Mouse (Mus musculus): ENCODE results near the gene Carhsp1.
A peak's percentile ranks its signal among the peaks of the same experiment; 100 is the strongest.

Gene Carhsp1

GRCm38 (mm10) chr16:8675559-8675958 is 3.6 kb upstream of the Carhsp1 start:
- no peak for DNase-seq (ENCODE audit: low read depth in 2 of 2, low spot score in 2 of 2)

- DNase-seq (ENCODE audit: low read depth in 2 of 2, low spot score in 2 of 2): peak; percentile 42 to 61
These were observed 2.2 kb upstream of the Carhsp1 start for GRCm38 (mm10) chr16:8674165-8674564.

GRCm38 (mm10) chr16:8673343-8673742 is 1.4 kb upstream of the Carhsp1 start:
- DNase-seq (ENCODE audit: low read depth in 2 of 2, low spot score in 2 of 2): no peak

GRCm38 (mm10) chr16:8672811-8673210 is 856 bp upstream of the Carhsp1 start:
- DNase-seq (ENCODE audit: low read depth in 2 of 2, low spot score in 2 of 2): no peak

- DNase-seq (ENCODE audit: low read depth in 2 of 2, low spot score in 2 of 2): no peak
These were observed 364 bp upstream of the Carhsp1 start for GRCm38 (mm10) chr16:8672350-8672687.

DNA sequence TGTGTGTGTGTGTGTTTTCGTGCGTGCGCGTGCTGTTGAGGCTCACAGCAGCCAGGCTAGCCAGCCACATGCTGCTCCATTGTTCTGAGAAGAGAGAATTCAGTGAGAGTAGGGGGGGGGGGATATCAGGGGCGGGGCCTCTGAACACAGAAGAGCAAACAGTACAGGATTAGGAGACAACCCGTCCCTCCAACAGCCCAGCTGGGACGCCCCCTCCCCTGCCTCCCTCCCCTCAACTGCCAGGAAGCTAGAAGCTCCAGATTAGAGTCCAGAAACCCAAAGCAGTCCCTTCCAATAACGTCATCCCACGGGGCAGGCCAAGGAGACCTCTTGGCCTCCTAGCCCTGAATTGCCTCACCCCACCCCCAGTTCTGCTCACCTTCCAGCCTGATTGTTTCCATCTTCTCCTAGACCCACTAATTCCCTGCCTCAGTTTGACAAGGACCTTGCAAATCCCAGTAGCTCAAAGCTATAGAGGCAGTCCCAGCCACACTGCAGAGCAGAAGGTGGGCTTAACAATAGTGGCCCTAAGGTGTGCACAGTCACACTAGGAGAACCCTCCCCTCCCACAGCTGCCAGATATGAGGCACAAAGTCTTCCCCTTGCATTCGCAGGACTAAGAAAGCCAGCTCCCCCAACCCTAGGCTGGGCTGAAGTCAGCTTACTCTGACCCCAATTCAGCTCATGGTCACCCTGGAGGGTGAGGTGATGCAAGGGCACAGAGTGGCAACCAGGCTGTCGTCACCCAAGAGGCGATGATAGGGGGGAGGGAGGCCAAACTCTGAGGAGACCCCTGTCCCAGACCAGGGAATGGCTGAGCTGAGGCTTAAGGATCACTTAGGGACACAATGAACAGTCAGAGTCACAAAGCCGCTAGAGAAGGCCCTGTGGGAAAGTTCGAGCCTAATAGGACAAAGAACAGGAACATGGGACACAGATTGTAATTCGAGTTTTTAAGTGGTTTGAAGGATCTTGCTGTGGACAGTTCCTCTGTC is 1.6 kb downstream of the Carhsp1 start:
- DNase-seq (ENCODE audit: low read depth in 2 of 2, low spot score in 2 of 2): no peak

DNA sequence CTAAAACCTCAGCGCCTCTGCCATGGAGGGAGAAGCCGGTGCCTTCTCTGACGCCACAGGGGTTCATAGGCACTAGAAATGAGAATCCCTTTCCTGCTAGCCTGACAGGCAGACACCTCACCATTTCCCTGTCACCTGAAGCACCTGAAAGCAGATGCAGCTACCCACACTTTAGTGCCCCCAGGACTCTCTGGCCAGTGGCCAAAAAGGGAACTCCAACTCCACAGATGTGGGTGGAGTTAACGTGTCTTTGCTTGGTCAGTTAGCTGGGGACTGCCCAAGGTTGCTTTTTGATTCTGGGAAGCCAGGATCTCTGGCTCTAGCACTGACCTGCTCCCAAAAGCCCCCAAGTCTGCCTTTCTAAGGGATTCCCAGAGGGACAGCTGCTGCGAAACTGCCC is 2.5 kb downstream of the Carhsp1 start:
- DNase-seq (ENCODE audit: low read depth in 2 of 2, low spot score in 2 of 2): no peak

- DNase-seq (ENCODE audit: low read depth in 2 of 2, low spot score in 2 of 2): no peak
These were observed 3.6 kb downstream of the Carhsp1 start for GRCm38 (mm10) chr16:8668386-8668785.

GRCm38 (mm10) chr16:8667814-8668213 is 4.1 kb downstream of the Carhsp1 start:
- no peak for DNase-seq (ENCODE audit: low read depth in 2 of 2, low spot score in 2 of 2)

- no peak for DNase-seq (ENCODE audit: low read depth in 2 of 2, low spot score in 2 of 2)
These were observed 4.7 kb downstream of the Carhsp1 start for GRCm38 (mm10) chr16:8667261-8667660.

GRCm38 (mm10) chr16:8666452-8666851 is 5.5 kb downstream of the Carhsp1 start:
- no peak for DNase-seq (ENCODE audit: low read depth in 2 of 2, low spot score in 2 of 2)

- no peak for DNase-seq (ENCODE audit: low read depth in 2 of 2, low spot score in 2 of 2)
These were observed 6.6 kb downstream of the Carhsp1 start for GRCm38 (mm10) chr16:8665367-8665766.

- no peak for DNase-seq (ENCODE audit: low read depth in 2 of 2, low spot score in 2 of 2)
These were observed 8.1 kb downstream of the Carhsp1 start for GRCm38 (mm10) chr16:8663606-8664539.

DNA sequence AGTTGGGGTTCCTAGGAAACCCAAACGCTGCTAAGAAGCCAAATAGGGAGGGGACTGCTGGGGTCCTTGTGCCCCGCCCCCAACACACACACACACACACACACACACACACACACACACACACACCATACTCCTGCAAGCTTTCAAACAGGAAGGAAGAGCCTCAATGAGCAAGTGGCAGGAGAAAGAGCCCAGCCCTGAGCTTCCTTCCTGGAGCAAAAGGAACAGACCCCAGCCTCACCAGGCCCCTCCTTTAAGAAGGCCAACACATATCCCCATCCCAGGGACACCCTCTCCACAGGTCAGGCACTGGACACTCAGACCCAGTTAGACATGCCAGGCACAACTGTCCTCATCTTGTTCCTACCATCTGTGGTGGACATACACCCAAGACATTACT is 8.9 kb downstream of the Carhsp1 start:
- no peak for DNase-seq (ENCODE audit: low read depth in 2 of 2, low spot score in 2 of 2)

DNA sequence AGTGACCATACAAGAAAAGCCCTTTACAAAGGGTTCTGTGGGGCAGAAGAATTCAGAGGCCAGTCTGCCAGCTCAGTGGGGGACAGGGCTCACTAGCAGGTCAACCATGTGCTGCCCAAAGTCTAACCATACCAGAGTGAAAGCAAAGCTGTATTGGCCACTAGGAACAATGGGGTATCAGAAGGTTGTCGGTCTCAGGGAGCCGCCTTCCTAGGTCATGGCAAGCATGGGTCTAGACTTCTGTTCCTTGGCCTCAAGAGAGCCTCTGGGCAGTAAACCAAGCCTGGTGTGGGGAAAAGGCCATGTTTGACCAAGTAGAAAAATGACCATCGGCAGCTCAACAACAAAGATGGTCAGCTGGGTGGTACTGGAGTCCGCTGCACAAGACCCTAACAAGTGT is 13.2 kb downstream of the Carhsp1 start:
- no peak for DNase-seq (ENCODE audit: low read depth in 2 of 2, low spot score in 2 of 2)

GRCm38 (mm10) chr16:8658349-8658748 is 13.6 kb downstream of the Carhsp1 start:
- no peak for DNase-seq (ENCODE audit: low read depth in 2 of 2, low spot score in 2 of 2)

- DNase-seq (ENCODE audit: low read depth in 2 of 2, low spot score in 2 of 2): no peak
These were observed 15.7 kb downstream of the Carhsp1 start for GRCm38 (mm10) chr16:8656256-8656655.

GRCm38 (mm10) chr16:8655599-8655998 is 16.4 kb downstream of the Carhsp1 start:
- DNase-seq (ENCODE audit: low read depth in 2 of 2, low spot score in 2 of 2): no peak

DNA sequence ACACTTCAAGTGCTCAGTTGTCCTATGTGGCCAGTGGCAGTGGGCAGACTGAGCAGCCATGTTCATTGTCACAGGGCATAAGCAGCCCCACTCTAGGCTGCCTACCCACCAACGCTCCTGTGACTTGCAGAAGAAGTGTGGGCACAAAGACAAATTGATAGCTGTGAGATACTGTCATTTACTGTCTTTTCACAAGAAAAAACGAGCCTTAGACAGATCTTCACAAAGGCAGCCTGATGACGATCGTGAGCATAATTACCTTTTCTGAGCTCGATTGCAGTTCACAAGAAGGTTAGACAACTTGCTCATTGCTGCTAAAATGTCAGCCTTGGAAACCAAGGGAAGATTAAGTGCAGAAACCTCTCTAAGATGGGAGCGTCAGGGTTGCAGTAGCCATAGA is 16.8 kb downstream of the Carhsp1 start:
- no peak for DNase-seq (ENCODE audit: low read depth in 2 of 2, low spot score in 2 of 2)

DNA sequence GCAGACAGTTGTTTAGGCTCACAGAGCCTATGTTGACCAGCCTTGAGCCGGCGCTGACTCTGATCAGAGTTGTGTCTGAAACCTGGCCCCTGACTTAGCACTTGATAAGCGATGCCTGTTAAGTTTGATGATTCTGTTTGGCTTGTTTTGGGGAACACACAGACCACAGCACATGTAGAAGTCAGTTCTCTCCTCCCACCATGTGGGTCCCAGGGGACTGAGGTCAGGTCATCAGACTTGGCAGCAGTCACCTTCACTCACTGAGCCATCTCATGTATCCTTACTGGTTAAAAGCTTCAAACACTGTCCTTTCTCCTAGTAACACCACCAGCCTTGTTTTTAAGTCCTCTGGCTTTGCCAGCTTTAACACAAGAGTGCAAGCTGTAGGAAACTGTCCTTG is 21.9 kb downstream of the Carhsp1 start:
- DNase-seq (ENCODE audit: low read depth in 2 of 2, low spot score in 2 of 2): no peak

GRCm38 (mm10) chr16:8645546-8645945 is 26.4 kb downstream of the Carhsp1 start:
- DNase-seq (ENCODE audit: low read depth in 2 of 2, low spot score in 2 of 2): no peak

DNA sequence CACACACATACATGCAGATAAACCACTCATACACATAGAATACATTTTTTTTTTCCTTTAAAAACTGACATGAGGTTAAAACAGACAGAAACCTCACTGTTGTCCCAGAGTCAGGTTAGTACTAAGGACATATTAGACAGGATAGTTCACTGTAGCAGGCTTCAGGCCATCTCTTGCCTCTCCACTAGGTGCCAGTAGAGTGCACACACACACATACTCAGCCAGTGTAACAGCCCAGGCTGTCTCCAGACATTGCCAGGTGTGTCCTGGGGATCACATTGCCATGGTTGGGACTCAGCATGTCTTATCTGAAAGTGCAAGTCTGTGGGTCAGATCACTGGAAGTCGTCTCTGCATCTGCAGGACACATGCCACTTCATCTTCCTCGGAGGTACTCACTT is 28.1 kb downstream of the Carhsp1 start:
- peak in 1 of 2 experiments; percentile 42 for DNase-seq (ENCODE audit: low read depth in 2 of 2, low spot score in 2 of 2)

Data from CD8-positive naive resting alpha-beta T cell, adult 2 months (primary cell).